Mouse (Mus musculus): ENCODE data around the gene Lhb.

DNA sequence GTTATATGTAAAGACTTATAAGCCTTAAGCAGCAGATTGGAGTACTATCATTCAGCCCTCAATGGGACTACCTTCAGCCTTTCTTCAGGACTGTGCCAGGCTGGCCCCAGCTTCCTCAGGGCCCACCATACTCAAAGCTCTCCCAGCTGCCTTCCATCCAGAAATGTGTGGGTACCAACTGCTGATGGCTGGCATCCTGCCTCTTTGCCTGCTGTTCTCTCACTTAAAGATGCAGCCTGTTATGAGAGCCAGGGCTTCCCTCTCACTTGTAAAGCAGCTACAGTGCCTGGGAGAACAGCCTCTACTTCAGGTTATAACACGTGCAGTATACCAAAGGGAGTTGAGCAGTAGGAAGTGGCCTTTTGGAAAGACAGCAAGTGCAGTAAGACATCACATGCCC, 44.6 kb upstream of the Lhb start:
- TF ChIP-seq POLR2A (IDR thresholded peaks at IDR 0.05; ENCODE audit: extremely low read depth, insufficient read depth, low read length) (no peak), CTCF (IDR thresholded peaks at IDR 0.05; ENCODE audit: low read depth, low read length) (no peak)

Measured in liver, adult 2 months (tissue).